Mouse (Mus musculus) heart, embryonic 15.5 days (tissue): ENCODE measurements at regions not wholly inside any gene's neighbourhood (a gene's known extent, or its start where the extent isn't known, plus 50 kb on each side); places are given as distances from the start of the nearest gene placed in this dataset.

Source experiments
- ATAC-seq: fragments of 200-750 bp; cut with Nextera tagmentation; replicated peaks from 2 replicates; pipeline ENCODE4 v1.8.0; 2017; ENCODE audit warnings: low read depth, moderate TSS enrichment; ENCODE audit not compliant: insufficient number of reproducible peaks, insufficient read depth, low FRiP score
- H3K27ac ChIP-seq: fragments of 300-500 bp; sonication (generic); 2 replicates; pipeline ENCODE4 v1.5.1; 2015; ENCODE audit warnings: mild to moderate bottlenecking, inconsistent platforms
- H3K27me3 ChIP-seq: fragments of 300-500 bp; sonication (generic); 2 replicates; pipeline ENCODE4 v1.6.1; 2015; ENCODE audit warnings: inconsistent platforms
- H3K36me3 ChIP-seq: fragments of 300-500 bp; sonication (generic); 2 replicates; pipeline ENCODE4 v1.6.1; 2015; ENCODE audit warnings: mild to moderate bottlenecking, inconsistent platforms
- H3K4me1 ChIP-seq: fragments of 300-500 bp; sonication (generic); replicated peaks from 2 replicates; pipeline ENCODE4 v1.6.1; 2015; ENCODE audit warnings: inconsistent platforms
- H3K4me2 ChIP-seq: fragments of 300-500 bp; sonication (generic); 2 replicates; pipeline ENCODE4 v1.6.1; 2015; ENCODE audit warnings: inconsistent platforms, mild to moderate bottlenecking, moderate library complexity
- H3K4me3 ChIP-seq: fragments of 300-500 bp; sonication (generic); 2 replicates; pipeline ENCODE4 v1.5.1; 2015; ENCODE audit warnings: mild to moderate bottlenecking, inconsistent platforms
- H3K9ac ChIP-seq: fragments of 300-500 bp; sonication (generic); 2 replicates; pipeline ENCODE4 v1.6.1; 2015; ENCODE audit warnings: mild to moderate bottlenecking, inconsistent platforms
- H3K9me3 ChIP-seq: fragments of 300-500 bp; sonication (generic); replicated peaks from 2 replicates; pipeline ENCODE4 v1.6.1; 2016; ENCODE audit warnings: inconsistent platforms
- WGBS: fragments of 180-500 bp; shearing (Covaris S2); methylation state at CpG from one replicate; pipeline ENCODE4 v1.1.7; 2015; ENCODE audit warnings: mixed read lengths; 5-methylcytosine and 5-hydroxymethylcytosine counted together

DNA sequence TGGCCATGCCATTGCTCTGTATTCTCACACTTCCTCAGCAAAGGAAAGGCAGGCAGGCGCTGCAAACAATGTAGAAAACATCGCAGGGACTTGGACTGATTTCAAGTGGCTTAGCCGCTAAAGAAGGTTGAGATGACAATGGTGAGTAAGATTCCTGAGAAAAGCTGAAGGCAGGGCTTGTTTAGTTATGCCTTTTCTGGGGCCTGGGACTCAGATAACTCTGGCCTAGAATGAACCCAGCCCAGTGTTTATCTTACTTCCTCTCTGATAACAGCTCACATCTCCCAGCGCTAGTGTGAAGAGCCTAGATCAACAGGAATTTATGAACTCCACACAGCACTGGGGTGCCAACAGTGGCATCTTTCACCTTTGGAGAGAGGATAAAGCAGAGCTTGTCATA, 170.2 kb downstream of the Phlda1 start:
- ATAC-seq: 0 out of 2 replicates have a peak, but pooled peaks have one; percentile 29
- 0 out of 2 replicates have a peak overlapping the region, but pooled peaks have one; percentile 3 for H3K4me2 ChIP-seq
- peaks cover 12% of the 10 kb centered on the region for H3K4me1 ChIP-seq
- no peak overlapping the region for H3K4me3 ChIP-seq
- no peak overlapping the region for H3K27ac ChIP-seq
- no peaks in the 10 kb centered on the region for H3K27me3 ChIP-seq
- WGBS: 7% methylated on average over 4 of the region's 4 CpGs
- no peaks in the 10 kb centered on the region for H3K36me3 ChIP-seq
- H3K9me3 ChIP-seq: no peaks in the 10 kb centered on the region
- H3K9ac ChIP-seq: no peak overlapping the region

GRCm38 (mm10) chr10:111680919-111681318, 174.8 kb downstream of the Phlda1 start:
- Histone ChIP-seq H3K9ac (no peak overlapping the region), H3K27ac (no peak overlapping the region), H3K4me3 (no peak overlapping the region), H3K4me1 (peaks cover 6% of the 10 kb centered on the region), H3K27me3 (no peaks in the 10 kb centered on the region), H3K36me3 (no peaks in the 10 kb centered on the region), H3K4me2 (no peak overlapping the region), H3K9me3 (no peaks in the 10 kb centered on the region)
- no peak for ATAC-seq
- WGBS: 66% methylated on average over 4 of the region's 4 CpGs

- H3K9ac ChIP-seq: no peak overlapping the region
- WGBS: 79% methylated on average over 10 of the region's 10 CpGs
These were observed 178.6 kb downstream of the Phlda1 start for GRCm38 (mm10) chr10:111684409-111685346.

GRCm38 (mm10) chr10:111686585-111686984, 180.5 kb downstream of the Phlda1 start:
- ATAC-seq: no peak
- Histone ChIP-seq H3K4me1 (no peaks in the 10 kb centered on the region), H3K36me3 (no peaks in the 10 kb centered on the region), H3K4me3 (no peak overlapping the region), H3K4me2 (no peak overlapping the region), H3K9me3 (no peaks in the 10 kb centered on the region), H3K27me3 (no peaks in the 10 kb centered on the region), H3K9ac (no peak overlapping the region), H3K27ac (no peak overlapping the region)
- 66% methylated on average over 5 of the region's 5 CpGs for WGBS

More at GRCm38 (mm10) chr10:111684409-111685346, 178.6 kb downstream of the Phlda1 start:
- Histone ChIP-seq H3K4me2 (no peak overlapping the region), H3K27me3 (no peaks in the 10 kb centered on the region), H3K9me3 (no peaks in the 10 kb centered on the region), H3K27ac (no peak overlapping the region), H3K36me3 (no peaks in the 10 kb centered on the region), H3K4me1 (no peaks in the 10 kb centered on the region), H3K4me3 (no peak overlapping the region)
- no peak for ATAC-seq

GRCm38 (mm10) chr10:111689587-111689986, 183.5 kb downstream of the Phlda1 start:
- H3K27me3 ChIP-seq: no peaks in the 10 kb centered on the region
- H3K4me3 ChIP-seq: no peak overlapping the region
- no peak overlapping the region for H3K9ac ChIP-seq
- H3K36me3 ChIP-seq: no peaks in the 10 kb centered on the region
- no peak overlapping the region for H3K4me2 ChIP-seq
- WGBS: 51% methylated on average over 10 of the region's 10 CpGs
- H3K27ac ChIP-seq: no peak overlapping the region
- ATAC-seq: 0 out of 2 replicates have a peak, but pooled peaks have one; percentile 55
- peaks cover 8% of the 10 kb centered on the region for H3K4me1 ChIP-seq
- H3K9me3 ChIP-seq: no peaks in the 10 kb centered on the region

DNA sequence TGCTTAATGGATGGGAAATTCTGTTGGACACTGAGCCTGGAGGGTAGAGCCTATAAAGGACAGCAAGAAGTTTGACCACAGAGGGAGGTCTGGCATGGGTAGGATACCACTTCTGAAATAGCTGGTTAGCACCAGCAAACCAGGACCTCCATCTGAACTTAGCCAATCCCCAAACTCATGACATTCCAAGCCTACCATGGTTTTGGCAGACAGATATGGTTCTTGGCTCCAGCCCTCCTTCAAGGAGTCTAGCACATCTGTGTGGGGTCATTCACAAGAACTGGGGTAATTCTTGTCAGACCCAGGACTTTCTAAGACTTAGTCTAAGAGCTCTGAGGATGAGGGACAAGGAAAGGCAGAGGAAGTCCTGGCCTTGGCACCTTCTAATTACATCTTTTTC, 187.7 kb downstream of the Phlda1 start:
- ATAC-seq: no peak
- Histone ChIP-seq H3K27ac (no peak overlapping the region), H3K9me3 (no peaks in the 10 kb centered on the region)

GRCm38 (mm10) chr10:111694227-111695200, 188.4 kb downstream of the Phlda1 start:
- no peak overlapping the region for H3K9ac ChIP-seq
- 49% methylated on average over 6 of the region's 6 CpGs for WGBS
- ATAC-seq: no peak
- no peak overlapping the region for H3K4me3 ChIP-seq
- H3K27ac ChIP-seq: no peak overlapping the region
- no peaks in the 10 kb centered on the region for H3K9me3 ChIP-seq
- no peaks in the 10 kb centered on the region for H3K36me3 ChIP-seq
- H3K4me2 ChIP-seq: no peak overlapping the region
- no peaks in the 10 kb centered on the region for H3K27me3 ChIP-seq
- peaks cover 13% of the 10 kb centered on the region for H3K4me1 ChIP-seq

More for the DNA sequence above, 187.7 kb downstream of the Phlda1 start:
- Histone ChIP-seq H3K27me3 (no peaks in the 10 kb centered on the region), H3K4me3 (no peak overlapping the region), H3K36me3 (no peaks in the 10 kb centered on the region), H3K9ac (no peak overlapping the region), H3K4me2 (no peak overlapping the region), H3K4me1 (peaks cover 13% of the 10 kb centered on the region)

DNA sequence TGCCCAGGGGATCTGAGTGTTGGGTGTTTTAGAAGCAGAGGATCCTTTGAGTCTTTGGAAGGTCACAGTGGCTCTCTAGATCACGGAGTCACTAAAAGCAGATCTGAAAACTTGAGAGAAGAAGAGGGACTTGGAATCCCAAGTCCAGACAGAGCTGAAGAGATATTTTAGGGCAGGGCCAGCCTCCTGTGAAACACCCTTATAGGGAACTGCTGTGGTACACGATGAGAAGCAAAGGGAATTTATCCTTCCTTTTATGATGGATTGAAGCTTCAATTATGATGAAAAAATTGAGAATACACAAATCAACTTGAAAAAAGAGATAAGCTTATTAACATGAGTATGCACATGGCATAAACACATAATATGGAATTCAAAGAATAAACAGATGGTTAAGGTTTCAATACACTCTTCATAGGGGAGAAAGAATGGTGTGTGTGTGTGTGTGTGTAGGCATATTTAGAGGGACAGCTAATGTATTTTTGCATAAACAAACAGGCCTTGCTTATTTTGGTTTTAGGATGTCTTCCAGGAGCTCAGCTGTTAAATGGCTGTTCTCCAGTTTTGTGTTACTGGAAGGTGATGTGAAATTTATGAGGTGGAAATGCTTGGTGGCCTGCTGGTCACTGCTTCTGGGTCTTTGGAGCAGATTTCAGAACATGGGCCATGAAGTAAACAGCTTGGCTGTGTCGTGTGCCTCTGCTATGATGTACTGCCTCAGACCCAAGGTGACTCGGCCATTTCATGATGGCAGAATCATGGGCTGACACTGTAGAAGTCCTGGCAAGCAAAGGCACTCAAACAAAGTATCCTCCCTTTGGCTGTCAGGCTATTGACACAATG, 190.1 kb downstream of the Phlda1 start:
- Histone ChIP-seq H3K27me3 (no peaks in the 10 kb centered on the region), H3K9ac (no peak overlapping the region), H3K36me3 (no peaks in the 10 kb centered on the region), H3K4me3 (no peak overlapping the region), H3K27ac (no peak overlapping the region), H3K9me3 (no peaks in the 10 kb centered on the region), H3K4me1 (peaks cover 13% of the 10 kb centered on the region), H3K4me2 (no peak overlapping the region)
- 74% methylated on average over 4 of the region's 4 CpGs for WGBS
- no peak for ATAC-seq

- Histone ChIP-seq H3K27ac (no peak overlapping the region), H3K9me3 (no peaks in the 10 kb centered on the region), H3K9ac (no peak overlapping the region), H3K4me3 (no peak overlapping the region), H3K4me1 (peaks cover 13% of the 10 kb centered on the region), H3K36me3 (no peaks in the 10 kb centered on the region), H3K4me2 (no peak overlapping the region), H3K27me3 (no peaks in the 10 kb centered on the region)
- 70% methylated on average over 2 of the region's 2 CpGs for WGBS
- ATAC-seq: no peak
These were observed 190.9 kb downstream of the Phlda1 start for GRCm38 (mm10) chr10:111696987-111697386.

DNA sequence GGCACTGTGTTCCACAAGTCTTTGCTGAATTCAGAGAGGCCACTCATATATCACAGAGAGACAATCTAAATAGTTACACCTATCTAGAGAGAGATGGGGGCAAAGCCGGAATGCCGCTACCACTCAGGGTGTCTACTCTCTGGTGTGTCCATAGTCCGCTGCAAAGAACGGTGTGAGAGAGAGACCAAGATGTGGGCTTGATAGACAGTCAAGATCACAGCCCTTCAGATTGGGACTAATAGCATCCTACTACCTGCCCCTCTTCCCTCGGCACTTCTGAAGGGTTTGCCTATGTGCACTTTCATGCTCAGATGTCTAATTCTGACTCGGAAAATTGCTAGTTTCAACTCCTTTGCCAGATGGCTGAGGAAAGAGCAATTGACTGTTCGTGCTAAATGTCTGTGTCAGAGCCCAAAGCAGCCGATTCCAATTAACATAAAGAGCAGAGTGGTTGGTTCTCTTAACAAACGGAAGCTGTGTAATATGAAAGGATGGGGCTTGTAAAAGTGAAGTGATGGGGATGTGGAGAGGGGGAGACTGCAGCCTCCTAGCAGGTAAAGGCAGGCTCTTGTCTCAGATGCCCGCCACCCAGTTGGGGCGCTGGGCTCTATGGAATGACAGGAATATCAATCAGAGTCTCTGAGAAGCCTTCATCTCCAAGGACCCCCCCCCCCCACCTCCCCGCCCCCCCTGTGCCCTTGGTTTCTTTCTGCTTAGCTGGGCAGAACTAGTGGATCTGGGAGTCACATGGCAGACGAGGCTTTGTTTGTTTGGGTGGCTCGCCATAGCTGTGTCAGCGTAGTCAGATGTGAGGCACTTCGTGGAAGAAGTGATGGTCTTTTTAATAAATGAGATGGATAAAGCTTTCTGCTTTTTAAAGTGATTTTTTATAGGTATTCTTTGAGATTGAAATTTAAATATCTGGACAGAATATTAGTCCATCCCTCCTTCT, 193.7 kb downstream of the Phlda1 start:
- H3K4me1 ChIP-seq: peaks cover 2% of the 10 kb centered on the region
- H3K36me3 ChIP-seq: no peaks in the 10 kb centered on the region
- no peak overlapping the region for H3K4me3 ChIP-seq
- no peak overlapping the region for H3K27ac ChIP-seq
- WGBS: 75% methylated on average over 16 of the region's 16 CpGs
- H3K9ac ChIP-seq: no peak overlapping the region
- H3K27me3 ChIP-seq: no peaks in the 10 kb centered on the region
- no peak overlapping the region for H3K4me2 ChIP-seq
- no peaks in the 10 kb centered on the region for H3K9me3 ChIP-seq
- ATAC-seq: no peak
